Mouse (Mus musculus): Measurements from ENCODE around the gene Skiv2l.

Skiv2l gene

GRCm38 (mm10) chr17:34885615-34886014, 35.6 kb upstream of the Skiv2l start:
- CTCF ChIA-PET = interaction anchor here in 1 of 4 experiments (0.8 to 1.2 kb wide), 2 partner anchors 8 to 29 kb away, joined by 3 to 8 read pairs; no protein-coding TSS in a partner anchor
- POLR2A ChIA-PET = interaction anchor here in 3 of 4 experiments (0.6 to 1.3 kb wide), 9 partner anchors 25 to 218 kb away, joined by 3 to 4 read pairs (median 3); partner anchors contain the start of genes Nelfe (in 1 of the 3) and Skiv2l (in 1 of the 3)

DNA sequence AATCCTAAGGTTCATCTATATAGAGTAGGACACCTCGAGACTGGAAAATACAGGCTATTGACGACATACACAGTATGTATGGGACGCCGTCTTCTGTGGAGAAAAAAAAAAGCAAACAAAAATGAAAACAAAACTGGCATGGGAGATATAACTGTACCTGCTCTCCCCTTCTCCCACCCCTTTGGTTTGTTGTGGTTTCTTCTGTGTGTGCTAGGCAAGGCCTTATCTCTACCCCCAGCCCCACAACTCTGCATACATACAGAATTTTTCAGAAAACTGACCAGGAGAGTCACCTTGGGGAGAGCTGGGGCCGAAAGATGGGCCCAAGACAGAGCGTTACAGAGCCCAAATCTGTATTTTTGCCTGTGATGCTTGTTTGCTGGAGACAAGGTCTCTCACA, 34.7 kb upstream of the Skiv2l start:
- ChIA-PET POLR2A (interaction anchor here in 3 of 4 experiments (0.7 to 2.0 kb wide), 12 partner anchors 9 to 768 kb away, joined by 3 to 10 read pairs (median 4); partner anchors contain the start of genes Cfb (in 1 of the 3), Nelfe (in 1 of the 3) and Skiv2l (in 1 of the 3)), CTCF (interaction anchor here in 1 of 4 experiments (0.8 to 2.2 kb wide), 3 partner anchors 9 to 29 kb away, joined by 3 to 10 read pairs (median 8); no protein-coding TSS in a partner anchor)

- ChIA-PET POLR2A (interaction anchor here in 3 of 4 experiments (0.6 to 3.0 kb wide), 15 partner anchors 10 to 358 kb away, joined by 3 to 12 read pairs (median 3); partner anchors contain the start of genes Ddx39b (in 1 of the 3) and Neu1 (in 1 of the 3)), CTCF (interaction anchor here in 3 of 4 experiments (0.5 to 2.2 kb wide), 7 partner anchors 8 to 890 kb away, joined by 3 to 11 read pairs (median 4); no protein-coding TSS in a partner anchor)
Measured at GRCm38 (mm10) chr17:34883332-34883731, 33.3 kb upstream of the Skiv2l start.

DNA sequence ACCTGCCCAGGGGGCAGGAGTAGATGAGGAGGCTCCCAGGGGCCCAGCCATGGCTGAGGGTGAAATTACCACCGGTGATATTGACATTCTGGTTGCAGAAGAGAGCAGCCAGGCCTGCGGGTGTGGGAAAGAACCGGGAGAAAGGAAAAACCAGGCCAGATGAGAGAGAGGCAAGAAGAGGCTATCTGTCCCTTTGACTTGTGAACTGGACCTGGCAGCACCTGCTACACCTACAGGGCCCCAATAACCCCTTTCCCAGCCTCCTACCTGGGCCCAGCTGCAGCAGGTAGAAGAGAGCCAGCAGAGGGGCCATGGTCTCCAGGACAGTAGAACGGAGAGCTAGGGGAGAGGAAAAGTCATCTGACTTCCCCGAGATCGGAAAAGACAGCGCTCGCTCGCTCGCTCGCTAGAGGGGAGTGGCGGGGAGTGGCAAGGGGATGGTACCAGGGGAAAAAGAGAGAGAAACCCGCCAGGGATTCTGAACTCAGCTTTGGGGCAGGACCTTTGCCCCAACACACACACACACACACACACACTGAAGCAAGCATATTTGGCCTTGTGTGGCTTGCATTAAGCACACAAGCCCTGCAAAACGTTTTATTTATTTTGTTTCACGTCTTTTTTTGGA, 31.8 kb upstream of the Skiv2l start, which contains the start of gene Gm20547:
Gene Gm20547, minus strand, starts transcription at position 360 of the 628 bp plus-strand sequence.
- ChIA-PET CTCF (interaction anchor here in 3 of 4 experiments (0.5 to 1.0 kb wide), 10 partner anchors 9 to 483 kb away, joined by 3 to 6 read pairs (median 4); partner anchors contain the start of gene BC051142 (in 1 of the 3)), POLR2A (interaction anchor here in 3 of 4 experiments (0.6 to 3.0 kb wide), 20 partner anchors 8 to 762 kb away, joined by 3 to 12 read pairs (median 3); partner anchors contain the start of genes C2 (in 1 of the 3), Csnk2b (in 1 of the 3) and Ehmt2 (in 1 of the 3))

DNA sequence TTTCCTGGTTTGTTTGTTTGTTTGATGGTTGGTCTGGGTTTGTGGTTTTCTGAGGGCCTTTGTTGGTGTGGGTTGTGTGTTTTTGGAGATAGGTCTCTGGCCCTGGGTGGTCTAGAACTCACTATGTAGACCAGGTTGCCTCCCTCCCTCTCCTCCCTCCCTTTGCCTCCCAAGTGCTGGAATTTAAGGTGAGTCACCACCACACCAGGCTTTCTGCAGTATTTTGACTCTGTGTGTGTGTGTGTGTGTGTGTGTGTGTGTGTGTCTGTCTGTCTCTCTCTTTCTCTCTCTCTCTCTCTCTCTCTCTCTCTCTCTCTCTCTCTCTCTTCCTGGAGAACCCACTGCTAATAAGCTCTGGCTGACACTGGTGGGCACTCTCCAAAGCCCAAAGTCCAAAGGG, 31.2 kb upstream of the Skiv2l start:
- ChIA-PET POLR2A (interaction anchor here in 3 of 4 experiments (0.6 to 3.0 kb wide), 21 partner anchors 8 to 761 kb away, joined by 3 to 12 read pairs (median 3); partner anchors contain the start of genes C2 (in 1 of the 3), Csnk2b (in 1 of the 3), Ehmt2 (in 1 of the 3) and Neu1 (in 1 of the 3)), CTCF (interaction anchor here in 3 of 4 experiments (0.5 to 1.0 kb wide), 6 partner anchors 10 to 482 kb away, joined by 3 to 6 read pairs (median 4); partner anchors contain the start of gene BC051142 (in 1 of the 3))

DNA sequence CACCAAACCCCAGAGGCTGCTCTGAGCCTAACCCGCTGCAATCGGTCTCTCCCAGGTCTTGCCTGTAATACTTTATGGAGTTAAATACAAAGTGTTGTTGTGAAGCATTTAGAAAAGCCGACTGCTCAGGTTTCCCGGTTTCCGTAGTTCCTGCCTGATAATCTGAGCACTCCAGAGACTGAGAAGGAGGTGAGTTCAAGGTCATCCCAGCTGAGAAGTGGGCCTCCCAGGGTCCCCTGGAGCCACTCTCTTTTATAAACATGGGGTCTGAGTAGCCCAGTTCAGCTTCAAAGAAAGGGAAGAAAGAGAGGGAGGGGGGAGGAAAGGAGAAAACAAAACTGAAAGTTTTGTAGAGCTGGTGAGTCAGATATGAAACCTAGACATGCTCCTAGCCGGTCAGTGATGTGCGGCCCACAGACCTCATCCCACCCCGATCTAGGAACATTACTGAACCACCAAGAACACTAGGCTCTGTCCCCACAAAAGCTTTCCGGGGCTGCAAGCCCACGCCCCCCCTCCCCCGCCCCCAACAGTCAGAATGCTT, 29.4 kb upstream of the Skiv2l start, which contains the start of gene Zbtb12:
Gene Zbtb12, plus strand, starts transcription at position 148 of the 544 bp plus-strand sequence.
- CTCF ChIA-PET = interaction anchor here (0.6 to 2.7 kb wide), 12 partner anchors 12 to 307 kb away, joined by 3 to 13 read pairs (median 4); no protein-coding TSS in a partner anchor
- POLR2A ChIA-PET = interaction anchor here in 3 of 4 experiments (0.8 to 2.7 kb wide), 21 partner anchors 11 to 73 kb away, joined by 3 to 10 read pairs (median 4); partner anchors contain the start of genes C2 (in 1 of the 3), Ehmt2 (in 1 of the 3) and Neu1 (in 1 of the 3)

- POLR2A ChIA-PET = interaction anchor here in 2 of 4 experiments (1.3 to 2.1 kb wide), 4 partner anchors 10 to 270 kb away, joined by 3 to 7 read pairs (median 4); partner anchors contain the start of genes Agpat1 (in 1 of the 2), Neu1 (in 1 of the 2) and Rnf5 (in 1 of the 2)
- CTCF ChIA-PET = interaction anchor here in 1 of 4 experiments (0.7 kb wide), 1 partner anchor 18 kb away, joined by 3 read pairs; no protein-coding TSS in a partner anchor
Measured at GRCm38 (mm10) chr17:34874321-34874720, 24.3 kb upstream of the Skiv2l start.

DNA sequence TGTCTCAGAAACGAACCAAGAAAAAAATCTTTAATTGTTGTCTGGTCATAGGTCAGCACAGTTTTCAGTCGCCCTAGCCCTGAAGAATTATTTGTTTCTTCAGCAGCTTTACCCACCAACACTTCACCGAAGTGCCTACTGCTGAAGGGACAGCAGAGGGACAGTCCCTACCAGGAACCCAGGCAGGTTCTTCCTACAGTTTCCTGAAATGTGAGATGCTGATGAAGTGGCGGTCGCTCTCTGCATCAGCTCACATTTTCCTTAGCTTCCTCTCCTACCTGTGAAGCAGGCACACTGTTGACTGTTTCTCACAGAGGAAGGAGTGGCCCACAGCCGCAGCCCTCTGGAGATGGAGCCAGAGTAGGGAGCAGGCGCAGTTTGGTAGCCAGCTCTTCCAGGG, 16.0 kb upstream of the Skiv2l start:
- POLR2A ChIA-PET = interaction anchor here in 2 of 4 experiments (0.8 to 1.5 kb wide), 3 partner anchors 14 to 28 kb away, joined by 3 to 4 read pairs (median 4); partner anchors contain the start of genes Skiv2l (in 1 of the 2) and Zbtb12 (in 1 of the 2)
- CTCF ChIA-PET = interaction anchor here (0.5 to 2.4 kb wide), 6 partner anchors 10 to 462 kb away, joined by 3 to 8 read pairs (median 6); no protein-coding TSS in a partner anchor

DNA sequence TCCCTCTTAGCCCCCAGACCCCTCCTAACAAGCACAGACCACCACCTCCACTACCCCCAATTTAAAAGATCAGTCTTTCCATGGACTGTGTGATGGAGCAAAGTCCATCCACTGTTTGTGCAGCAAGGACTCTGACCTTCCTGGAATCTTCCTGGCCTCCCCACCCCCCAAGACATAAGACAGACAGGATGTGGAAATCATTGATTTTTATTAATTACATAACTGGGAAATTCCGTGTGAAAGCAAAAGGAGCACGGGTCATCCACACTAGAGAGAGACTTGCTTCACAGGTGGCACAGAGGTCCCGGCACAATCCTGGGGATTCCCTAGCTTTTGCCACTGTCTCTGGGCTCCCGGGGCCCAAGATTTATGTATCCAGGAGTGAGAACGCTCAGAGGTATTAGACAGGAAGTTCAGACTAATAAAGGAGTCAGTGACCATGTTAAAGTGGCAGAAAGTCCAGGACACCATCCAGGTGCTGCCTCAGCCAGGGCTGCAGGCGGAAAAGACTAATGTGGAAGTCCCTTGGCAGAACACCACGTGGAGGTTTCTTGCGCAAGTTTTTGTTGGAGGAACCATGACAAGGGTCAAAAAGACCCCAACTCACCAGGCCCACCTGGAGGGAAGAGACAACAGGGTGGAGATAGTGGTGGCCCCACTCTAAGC, 12.5 kb upstream of the Skiv2l start, which contains the start of gene Cfb:
Gene Cfb, minus strand, starts transcription at position 103 of the 666 bp plus-strand sequence.
- CTCF ChIA-PET = interaction anchor here in 1 of 4 experiments (1.2 kb wide), 1 partner anchor 8 kb away, joined by 3 read pairs; no protein-coding TSS in a partner anchor
- POLR2A ChIA-PET = interaction anchor here in 2 of 4 experiments (0.5 to 1.2 kb wide), 6 partner anchors 7 to 163 kb away, joined by 3 to 4 read pairs (median 3); partner anchors contain the start of gene Neu1 (in 1 of the 2)

GRCm38 (mm10) chr17:34861704-34862415, 11.8 kb upstream of the Skiv2l start:
- POLR2A ChIA-PET = interaction anchor here in 2 of 4 experiments (0.5 to 1.2 kb wide), 7 partner anchors 8 to 211 kb away, joined by 3 to 4 read pairs (median 3); partner anchors contain the start of gene Neu1 (in 1 of the 2)
- CTCF ChIA-PET = interaction anchor here in 1 of 4 experiments (0.8 kb wide), 1 partner anchor 72 kb away, joined by 3 read pairs; no protein-coding TSS in a partner anchor

GRCm38 (mm10) chr17:34860514-34860913, 10.5 kb upstream of the Skiv2l start:
- ChIA-PET POLR2A (interaction anchor here in 3 of 4 experiments (0.5 to 1.1 kb wide), 3 partner anchors 11 to 333 kb away, joined by 3 read pairs; partner anchors contain the start of genes Ltb (in 1 of the 3) and Skiv2l (in 1 of the 3)), CTCF (interaction anchor here in 1 of 4 experiments (0.6 kb wide), 1 partner anchor 40 kb away, joined by 6 read pairs; no protein-coding TSS in a partner anchor)

DNA sequence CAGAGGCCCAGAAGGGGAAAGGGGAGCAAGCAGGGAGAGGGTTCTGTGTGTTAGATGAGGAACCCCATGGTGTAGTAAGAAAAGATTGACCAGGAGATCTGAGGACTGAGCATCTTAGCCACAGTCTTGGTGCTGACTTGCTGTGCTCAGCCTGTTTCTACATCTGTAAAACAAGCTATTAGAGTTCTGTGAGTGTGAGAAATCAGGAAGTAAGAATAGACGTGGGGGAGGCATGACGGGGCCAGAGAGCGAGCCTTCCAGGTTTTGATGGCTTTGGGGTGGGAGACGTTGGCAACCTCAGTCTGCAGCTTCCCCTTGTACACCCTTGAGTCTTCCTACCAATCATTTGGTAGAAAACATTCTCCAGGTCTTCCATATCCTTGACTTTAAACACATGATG, 8.7 kb upstream of the Skiv2l start:
- ChIA-PET POLR2A (interaction anchor here in 2 of 4 experiments (0.7 to 1.0 kb wide), 2 partner anchors 9 to 52 kb away, joined by 3 to 13 read pairs; partner anchors contain the start of genes Nelfe (in 1 of the 2) and Skiv2l (in 1 of the 2)), CTCF (interaction anchor here in 2 of 4 experiments (0.7 to 1.0 kb wide), 2 partner anchors 36 to 53 kb away, joined by 3 read pairs; no protein-coding TSS in a partner anchor)

- ChIA-PET CTCF (interaction anchor here (0.6 to 2.3 kb wide), 35 partner anchors 10 to 864 kb away, joined by 3 to 18 read pairs (median 4); partner anchors contain the start of genes Zbtb12 (in 2 of the 4), Ddah2 (in 1 of the 4), Gm20547 (in 1 of the 4) and Neu1 (in 1 of the 4)), POLR2A (interaction anchor here (0.5 to 3.2 kb wide), 19 partner anchors 12 to 395 kb away, joined by 3 to 29 read pairs (median 3); partner anchors contain the start of genes Atf6b (in 1 of the 4), Gm20547 (in 1 of the 4) and Lsm2 (in 1 of the 4))
Measured at GRCm38 (mm10) chr17:34855825-34856224, 5.8 kb upstream of the Skiv2l start.

DNA sequence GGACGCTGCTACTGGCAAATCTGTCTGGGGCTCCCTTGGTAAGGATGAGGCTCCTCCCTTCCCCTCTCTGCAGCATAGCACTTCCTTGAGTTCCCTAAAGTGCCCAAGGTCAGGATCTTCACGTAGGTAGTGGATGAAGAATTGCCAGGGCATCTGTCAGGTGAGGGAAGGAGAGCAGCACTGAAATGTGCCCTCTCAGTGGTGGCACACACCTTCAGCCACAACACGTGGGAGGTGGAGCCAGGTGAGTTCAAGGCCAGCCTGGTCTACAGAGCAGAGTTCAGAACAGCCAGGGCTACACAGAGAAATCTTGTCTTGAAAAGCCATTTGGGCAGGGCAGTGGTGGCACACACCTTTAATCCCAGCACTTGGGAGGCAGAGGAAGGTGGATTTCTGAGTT, 4.8 kb upstream of the Skiv2l start:
- ChIA-PET POLR2A (interaction anchor here in 3 of 4 experiments (0.7 to 3.2 kb wide), 8 partner anchors 10 to 126 kb away, joined by 3 to 29 read pairs (median 4); partner anchors contain the start of gene Lsm2 (in 1 of the 3)), CTCF (interaction anchor here in 3 of 4 experiments (1.1 to 2.3 kb wide), 6 partner anchors 9 to 94 kb away, joined by 3 to 18 read pairs (median 4); partner anchors contain the start of gene Gm20547 (in 1 of the 3))

GRCm38 (mm10) chr17:34853511-34853910, 3.5 kb upstream of the Skiv2l start:
- POLR2A ChIA-PET = interaction anchor here in 3 of 4 experiments (0.6 to 2.8 kb wide), 6 partner anchors 10 to 96 kb away, joined by 3 to 11 read pairs (median 3); no protein-coding TSS in a partner anchor
- CTCF ChIA-PET = interaction anchor here in 2 of 4 experiments (0.7 to 1.1 kb wide), 2 partner anchors 9 to 10 kb away, joined by 3 to 4 read pairs; no protein-coding TSS in a partner anchor

All from embryonic stem cell, embryonic (primary cell).